Mouse (Mus musculus) CD8-positive naive resting alpha-beta T cell, adult 2 months (primary cell): ENCODE measurements at regions not wholly inside any gene's neighbourhood (a gene's known extent, or its start where the extent isn't known, plus 50 kb on each side); places are given as distances from the start of the nearest gene placed in this dataset.

ENCODE experiments used
- DNase-seq, 2 experiments: peaks; one replicate each; pipeline ENCODE4 v3.0.0; 2022; ENCODE audit warnings: low read depth in 2 of 2, low spot score in 2 of 2

GRCm38 (mm10) chr7:111337053-111337452 lies 254.2 kb upstream of the Eif4g2 start:
- DNase-seq, result no peak

- no peak for DNase-seq
Measured at GRCm38 (mm10) chr7:111322901-111323300, 240.1 kb upstream of the Eif4g2 start.

DNA sequence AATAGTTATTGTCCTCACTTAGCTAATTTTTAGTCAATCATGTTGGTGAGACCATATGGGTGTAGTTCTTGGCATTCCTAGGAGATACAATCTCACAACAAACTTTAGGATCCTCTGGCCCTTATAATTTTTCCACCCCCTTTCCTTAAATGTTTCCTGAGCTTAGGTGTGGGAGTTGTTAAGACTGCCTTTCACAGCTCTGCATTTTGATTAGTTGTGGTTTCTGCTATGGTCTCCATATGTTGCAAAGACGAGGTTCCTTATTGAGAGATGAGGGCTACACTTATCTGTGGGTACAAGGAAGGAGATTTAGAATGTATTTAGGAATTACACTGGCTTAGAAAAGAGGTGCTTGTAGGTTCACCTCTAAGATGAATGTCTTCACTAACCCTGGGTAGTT lies 237.1 kb upstream of the Eif4g2 start:
- DNase-seq, result no peak

- DNase-seq, result no peak
Measured at GRCm38 (mm10) chr7:111316479-111316990, 233.7 kb upstream of the Eif4g2 start.

DNA sequence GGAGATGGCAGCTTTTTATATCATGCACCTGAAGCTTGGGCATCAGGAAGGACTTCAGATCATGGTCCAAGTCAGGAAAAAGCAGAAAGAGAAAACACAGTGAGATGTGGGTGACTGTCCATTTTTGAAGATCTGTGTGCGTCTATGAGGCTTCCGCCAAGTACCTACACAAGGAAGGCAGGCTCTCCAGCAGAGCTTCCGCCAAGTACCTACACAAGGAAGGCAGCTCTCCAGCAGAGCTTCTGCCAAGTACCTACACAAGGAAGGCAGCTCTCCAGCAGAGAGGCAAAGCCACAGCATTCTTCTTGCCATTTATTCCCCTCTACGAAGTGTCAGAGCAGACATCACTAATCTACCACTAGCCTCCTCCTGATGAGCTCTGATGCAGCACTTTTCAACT lies 231.1 kb upstream of the Eif4g2 start:
- DNase-seq, result no peak

DNA sequence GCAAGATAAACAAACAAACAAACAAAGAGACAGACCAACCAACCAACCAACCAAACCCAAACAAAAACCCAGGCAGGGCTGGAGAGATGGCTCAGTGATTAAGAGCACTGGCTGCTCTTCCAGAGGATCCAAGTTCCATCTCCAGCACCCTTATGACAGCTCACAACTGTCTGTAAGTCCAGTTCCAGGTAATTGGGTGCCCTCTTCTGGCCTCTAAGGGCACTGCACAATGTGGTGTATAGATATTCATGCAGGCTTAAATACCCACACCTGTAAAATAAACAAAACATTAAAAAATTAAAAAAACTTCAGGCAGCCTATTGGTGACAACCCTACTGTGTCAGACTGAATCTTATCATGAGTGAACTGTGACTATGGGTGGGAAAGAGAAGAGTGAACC lies 222.4 kb upstream of the Eif4g2 start:
- no peak for DNase-seq

DNA sequence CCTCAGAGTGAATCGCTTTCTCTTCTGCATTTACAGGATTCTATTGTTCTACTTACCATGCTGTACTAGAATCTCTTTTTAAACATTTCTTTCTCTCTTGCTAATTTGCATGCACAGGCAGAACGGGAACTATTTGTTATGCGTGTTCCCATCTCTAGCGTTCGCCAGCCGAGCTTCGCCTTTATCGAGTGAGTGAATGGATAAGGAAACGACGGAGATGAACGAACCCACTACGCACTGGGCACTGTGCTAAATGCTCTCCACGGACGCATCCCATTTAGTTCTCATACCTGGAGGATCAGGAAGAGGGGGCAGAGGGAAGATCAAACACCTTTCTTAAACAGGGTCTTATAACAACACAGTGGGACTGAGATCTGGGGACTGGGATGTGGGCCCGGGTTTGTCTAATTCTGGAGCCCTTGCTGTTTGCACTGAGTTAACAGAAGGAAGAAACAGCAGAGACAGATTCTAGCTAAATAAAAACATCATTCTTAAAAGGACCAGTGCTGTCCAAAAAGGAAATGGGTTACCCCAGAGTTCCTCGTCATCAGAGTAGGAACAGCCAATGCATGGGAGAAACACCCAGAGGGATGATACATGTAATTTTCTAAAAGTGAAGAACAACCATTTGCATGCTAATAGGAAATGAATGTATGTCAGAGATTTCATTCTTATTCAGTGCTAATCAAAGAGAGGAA lies 219.1 kb upstream of the Eif4g2 start:
- no peak for DNase-seq

- DNase-seq, result no peak
Measured at GRCm38 (mm10) chr7:111297174-111297902, 214.5 kb upstream of the Eif4g2 start.

DNA sequence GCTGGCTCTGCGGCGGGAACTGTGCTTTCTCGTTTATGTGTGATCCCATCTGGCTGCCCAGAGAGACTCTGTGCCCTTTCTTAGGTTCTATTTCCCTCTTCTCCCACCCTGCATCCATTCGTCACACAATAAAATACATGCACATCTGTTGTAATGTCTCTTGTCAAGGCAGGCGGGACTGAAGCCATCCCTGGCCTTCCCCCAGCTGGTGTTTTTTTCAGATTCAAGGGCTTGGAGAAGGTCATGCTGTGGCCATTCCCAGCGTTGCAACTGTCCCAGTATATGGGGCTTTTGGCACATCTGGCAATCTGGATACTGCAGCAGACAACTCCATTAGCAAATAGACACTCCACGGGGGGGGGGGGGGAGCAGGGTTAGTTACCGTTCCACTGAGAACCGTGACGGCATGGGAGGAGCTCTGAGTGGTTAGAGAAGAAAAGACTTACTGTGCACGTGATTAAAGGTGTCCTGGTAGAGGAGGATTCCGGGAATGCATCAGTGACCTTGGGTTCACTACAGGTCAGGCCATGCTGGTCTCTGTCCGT lies 200.7 kb upstream of the Eif4g2 start:
- no peak for DNase-seq

- no peak for DNase-seq
Measured at GRCm38 (mm10) chr7:111282314-111282713, 199.5 kb upstream of the Eif4g2 start.

GRCm38 (mm10) chr7:111277703-111278102 lies 194.9 kb upstream of the Eif4g2 start:
- no peak for DNase-seq

DNA sequence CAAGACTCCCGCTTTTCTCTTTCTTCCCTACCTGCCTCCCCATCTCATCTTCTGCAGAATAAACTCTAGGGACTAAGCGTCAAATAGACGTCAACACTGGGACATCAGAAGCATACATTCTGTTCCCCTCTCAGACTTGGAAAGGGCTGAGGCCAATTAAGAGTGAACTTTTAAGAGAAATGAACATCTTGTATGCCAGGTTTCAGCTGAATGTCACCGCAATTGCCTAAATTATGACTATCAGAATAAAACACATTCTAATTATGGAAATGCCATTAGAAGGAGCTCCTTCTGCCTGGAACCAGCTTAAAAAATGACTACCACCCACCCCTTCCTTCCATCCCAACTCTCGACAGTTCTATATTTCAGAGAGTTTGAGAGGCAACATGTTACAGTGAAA lies 191.0 kb upstream of the Eif4g2 start:
- DNase-seq, result no peak

GRCm38 (mm10) chr7:111270874-111271273 lies 188.0 kb upstream of the Eif4g2 start:
- DNase-seq, result no peak

DNA sequence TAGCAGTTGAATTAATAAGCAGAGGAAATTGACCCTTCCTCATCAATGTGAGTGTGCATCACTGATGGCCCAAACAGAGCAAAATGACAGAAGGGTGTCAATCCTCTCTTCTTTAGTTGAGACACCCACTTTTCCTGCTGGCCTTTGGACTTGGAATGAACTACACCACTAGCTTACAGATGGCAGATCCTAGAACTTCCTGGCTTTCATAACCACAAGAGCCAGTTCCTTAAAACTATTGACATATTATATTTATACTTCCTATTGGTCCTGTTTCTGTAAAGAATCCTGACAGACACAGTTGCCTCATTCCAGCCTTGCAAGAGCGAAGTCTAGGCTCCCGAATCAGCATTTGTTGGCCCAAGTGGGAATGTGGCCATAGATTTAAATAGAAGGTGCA lies 185.4 kb upstream of the Eif4g2 start:
- DNase-seq, result no peak

- peak in 1 of 2 experiments; percentile 0 for DNase-seq
Measured at GRCm38 (mm10) chr7:111263302-111263701, 180.5 kb upstream of the Eif4g2 start.

DNA sequence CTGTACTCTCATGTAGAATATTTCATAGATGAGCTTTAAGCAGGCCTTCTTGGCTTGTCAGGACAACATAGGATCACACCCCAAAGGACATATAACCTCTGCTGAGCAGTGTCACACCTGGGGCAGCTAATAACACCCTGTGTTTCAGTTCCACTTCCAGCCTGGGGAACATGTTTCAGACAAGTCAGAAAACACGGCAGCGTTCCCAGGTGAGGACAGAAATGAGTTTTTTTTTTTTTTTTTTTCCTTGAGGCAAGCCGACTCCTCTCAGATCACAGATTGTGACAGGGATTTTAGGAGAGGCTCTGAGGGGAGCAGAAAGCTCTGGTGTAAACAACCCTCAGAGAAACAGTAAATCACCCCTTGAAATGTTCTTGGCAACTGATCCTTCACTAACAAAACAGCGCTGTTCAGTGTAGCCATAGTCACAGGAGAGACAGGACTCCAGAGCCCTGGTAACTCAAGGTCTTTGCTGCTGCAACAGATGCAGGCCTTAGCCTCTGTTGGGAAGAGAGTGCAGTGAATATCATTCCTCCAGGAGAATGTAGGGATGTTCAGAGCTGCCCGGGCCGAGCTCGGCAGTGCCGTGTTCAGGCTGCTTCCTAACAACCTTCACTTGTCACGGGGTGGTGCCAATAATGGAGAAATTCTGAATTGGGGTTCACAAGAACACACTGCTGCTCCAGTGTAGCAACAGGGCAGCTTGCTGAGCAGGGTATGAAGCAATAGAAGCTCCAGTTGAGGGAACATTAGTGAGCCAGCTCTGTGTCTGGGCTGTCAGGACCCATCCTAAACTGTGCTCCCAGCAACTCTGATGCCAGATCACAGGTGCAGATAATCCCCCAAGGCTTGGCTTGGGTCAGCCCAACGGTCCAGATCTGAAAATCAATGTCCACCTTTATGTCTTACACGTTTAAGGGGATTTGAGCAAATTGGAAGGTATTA lies 177.1 kb upstream of the Eif4g2 start:
- no peak for DNase-seq

DNA sequence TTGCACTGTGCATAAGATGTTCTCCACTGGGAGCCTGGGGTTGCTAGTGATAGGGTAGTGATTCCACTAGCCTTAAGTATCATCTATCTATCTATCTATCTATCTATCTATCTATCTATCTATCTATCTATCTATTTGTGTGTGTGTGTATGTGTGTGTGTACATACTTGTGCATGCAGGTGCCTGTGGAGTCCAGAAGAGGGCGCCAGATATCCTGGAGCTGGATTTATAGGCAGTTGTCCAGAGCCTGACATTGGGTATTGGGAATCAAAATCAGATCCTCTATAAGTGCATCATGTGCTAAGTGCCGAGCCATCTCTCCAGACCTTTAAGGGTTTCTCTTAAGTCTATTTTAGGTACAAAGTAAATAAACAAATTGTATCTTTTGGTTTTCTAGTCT lies 175.0 kb upstream of the Eif4g2 start:
- DNase-seq, result no peak

- no peak for DNase-seq
Measured at GRCm38 (mm10) chr7:111256199-111256598, 173.4 kb upstream of the Eif4g2 start.

- peak; percentile 1 to 15 for DNase-seq
Measured at GRCm38 (mm10) chr7:111249606-111250005, 166.8 kb upstream of the Eif4g2 start.

DNA sequence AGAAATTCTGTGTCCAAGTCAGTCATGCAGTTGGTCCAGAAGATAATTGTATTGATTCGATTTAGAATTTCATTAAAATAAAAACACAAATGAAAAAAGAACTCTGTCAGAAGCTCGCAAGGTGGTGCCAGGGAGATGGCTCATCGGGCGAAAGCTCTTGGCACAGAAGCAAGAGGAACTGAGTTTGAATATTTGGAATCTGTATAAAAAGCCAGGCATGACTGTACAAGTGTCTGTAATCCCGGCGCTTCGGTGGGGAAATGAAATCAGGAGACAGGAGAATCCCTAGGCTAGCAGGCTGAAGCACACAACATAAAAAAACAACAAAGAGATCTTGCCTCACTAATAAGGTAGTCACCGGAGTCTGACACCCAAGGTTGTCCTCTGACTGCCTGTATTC lies 162.7 kb upstream of the Eif4g2 start:
- no peak for DNase-seq

GRCm38 (mm10) chr7:111245067-111245466 lies 162.2 kb upstream of the Eif4g2 start:
- DNase-seq, result no peak
